Mouse (Mus musculus) kidney, embryonic 16.5 days (tissue): ENCODE data around the gene Akr1c19. TPM values are rescaled to one million over a fixed set of nuclear protein-coding genes. Genes with fewer than 3 reads are reported as not detected.
"Not testable (repeated sequence)": the region's sequence is repeated elsewhere in the genome, so short reads cannot be mapped to it uniquely, and the experiment has no call there.

ENCODE experiments used
- ATAC-seq: fragments of 200-750 bp; cut with Nextera tagmentation; 2 replicates; pipeline ENCODE4 v1.8.0; 2017; ENCODE audit warnings: moderate TSS enrichment; ENCODE audit not compliant: low FRiP score, low TSS enrichment
- H3K27ac ChIP-seq: fragments of 300-500 bp; sonication (generic); 2 replicates; pipeline ENCODE4 v1.5.1; 2014; ENCODE audit warnings: low read length
- H3K27me3 ChIP-seq: fragments of 300-500 bp; sonication (generic); 2 replicates; pipeline ENCODE4 v1.6.1; 2014; ENCODE audit warnings: low read length, control low read depth, mixed read lengths; ENCODE audit not compliant: insufficient read depth
- H3K36me3 ChIP-seq: fragments of 300-500 bp; sonication (generic); 2 replicates; pipeline ENCODE4 v1.6.1; 2014; ENCODE audit warnings: low read length, control low read depth, mixed read lengths; ENCODE audit not compliant: insufficient read depth
- H3K4me1 ChIP-seq: fragments of 300-500 bp; sonication (generic); 2 replicates; pipeline ENCODE4 v1.6.1; 2014; ENCODE audit warnings: low read length, control low read depth, mixed read lengths; ENCODE audit not compliant: insufficient read depth
- H3K4me2 ChIP-seq: fragments of 300-500 bp; sonication (generic); replicated peaks from 2 replicates; pipeline ENCODE4 v1.6.1; 2014; ENCODE audit warnings: low read depth, low read length
- H3K4me3 ChIP-seq: fragments of 300-500 bp; sonication (generic); 2 replicates; pipeline ENCODE4 v1.5.1; 2014; ENCODE audit warnings: mild to moderate bottlenecking, low read length
- H3K9ac ChIP-seq: fragments of 300-500 bp; sonication (generic); replicated peaks from 2 replicates; pipeline ENCODE4 v1.6.1; 2014; ENCODE audit warnings: low read length
- H3K9me3 ChIP-seq: fragments of 300-500 bp; sonication (generic); 2 replicates; pipeline ENCODE4 v1.6.1; 2016; ENCODE audit warnings: low read length, control low read depth
- WGBS: fragments of 180-500 bp; shearing (Covaris S2); extraction: QIAGEN DNeasy Blood & Tissue Kit; methylation state at CpG from one replicate; pipeline ENCODE4 v1.1.7; 2014; 5-methylcytosine and 5-hydroxymethylcytosine counted together
- polyA plus RNA-seq: library from polyadenylated mRNA; unstranded; fragments of >200 nt; fragmentation: Nextera tagmentation; extraction: Ambion mirVana; gene quantifications from 2 replicates; pipeline ENCODE4 v1.2.1, GENCODE M21; 2015

Gene Akr1c19
- polyA plus RNA-seq, 1 experiment from 2014 or later = 52.9 TPM

DNA sequence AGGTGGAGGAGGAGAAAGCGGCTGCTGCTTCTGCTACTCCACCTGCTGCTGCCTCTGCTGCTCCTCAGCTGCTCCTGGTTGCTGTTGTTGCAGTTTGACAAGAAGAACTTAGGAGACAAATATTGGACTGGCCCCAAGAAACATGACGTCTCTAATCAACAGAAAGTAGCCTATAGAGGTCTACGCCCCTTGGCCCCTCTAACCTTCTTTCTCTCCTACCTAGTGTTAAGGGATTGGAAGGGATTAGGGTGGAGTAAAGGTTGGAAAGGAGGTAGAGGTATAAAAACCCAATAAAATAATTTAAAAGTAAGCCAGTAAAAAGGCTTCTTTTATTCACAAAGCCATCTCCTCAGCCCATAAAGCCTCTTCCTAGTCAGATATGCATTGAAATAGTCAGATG is 36.1 kb downstream of the Akr1c19 start:
- ATAC-seq = no peak
- H3K4me1 ChIP-seq = no peaks in the 10 kb centered on the region
- whole genome bisulfite sequencing = 85% methylated on average over 3 of the region's 3 CpGs

GRCm38 (mm10) chr13:4265047-4265446 is 36.5 kb downstream of the Akr1c19 start:
- H3K4me3 ChIP-seq = no peak overlapping the region
- no peaks in the 10 kb centered on the region for H3K36me3 ChIP-seq
- H3K4me1 ChIP-seq = no peaks in the 10 kb centered on the region
- no peak for ATAC-seq
- H3K27me3 ChIP-seq = no peaks in the 10 kb centered on the region
- H3K4me2 ChIP-seq = no peak overlapping the region
- WGBS = 71% methylated on average over 2 of the region's 2 CpGs
- H3K9ac ChIP-seq = no peak overlapping the region
- no peak overlapping the region for H3K27ac ChIP-seq
- no peaks in the 10 kb centered on the region for H3K9me3 ChIP-seq

More for the DNA sequence above, 36.1 kb downstream of the Akr1c19 start:
- H3K27me3 ChIP-seq = no peaks in the 10 kb centered on the region
- H3K9ac ChIP-seq = no peak overlapping the region
- no peaks in the 10 kb centered on the region for H3K36me3 ChIP-seq
- H3K4me2 ChIP-seq = no peak overlapping the region
- no peak overlapping the region for H3K4me3 ChIP-seq
- no peak overlapping the region for H3K27ac ChIP-seq
- H3K9me3 ChIP-seq = no peaks in the 10 kb centered on the region

DNA sequence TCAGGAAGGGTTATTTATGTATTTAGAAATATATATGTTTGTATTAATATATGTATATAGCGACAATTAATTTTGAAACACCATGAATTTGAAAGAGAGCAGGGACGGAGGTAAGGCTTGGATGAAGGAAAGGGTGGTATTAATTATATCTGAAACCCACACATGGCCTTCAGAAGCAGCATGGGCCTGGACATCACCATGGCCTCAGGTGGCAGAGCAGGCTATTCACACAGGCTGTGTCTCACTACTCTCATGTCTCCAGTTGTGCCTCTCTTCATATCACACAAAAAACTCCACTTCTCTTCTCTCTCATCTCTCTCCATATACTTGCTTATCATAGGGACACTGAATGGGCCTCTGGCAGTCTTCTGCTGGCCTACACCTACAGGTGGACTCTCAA is 37.0 kb downstream of the Akr1c19 start:
- H3K27ac ChIP-seq, H3K36me3 ChIP-seq, H3K4me3 ChIP-seq, H3K27me3 ChIP-seq, ATAC-seq, H3K9ac ChIP-seq, H3K9me3 ChIP-seq, H3K4me2 ChIP-seq, H3K4me1 ChIP-seq: not testable (repeated sequence)
- WGBS = 92% methylated on average over 2 of the region's 2 CpGs

- Histone ChIP-seq H3K9ac (no peak overlapping the region), H3K4me1 (no peaks in the 10 kb centered on the region), H3K27me3 (no peaks in the 10 kb centered on the region), H3K4me2 (no peak overlapping the region), H3K27ac (no peak overlapping the region), H3K36me3 (no peaks in the 10 kb centered on the region), H3K9me3 (no peaks in the 10 kb centered on the region), H3K4me3 (no peak overlapping the region)
- ATAC-seq = no peak
Measured at GRCm38 (mm10) chr13:4270860-4271259, 42.4 kb downstream of the Akr1c19 start.

- 95% methylated on average over 2 of the region's 2 CpGs for WGBS
Measured at GRCm38 (mm10) chr13:4277526-4277925, 49.0 kb downstream of the Akr1c19 start.

DNA sequence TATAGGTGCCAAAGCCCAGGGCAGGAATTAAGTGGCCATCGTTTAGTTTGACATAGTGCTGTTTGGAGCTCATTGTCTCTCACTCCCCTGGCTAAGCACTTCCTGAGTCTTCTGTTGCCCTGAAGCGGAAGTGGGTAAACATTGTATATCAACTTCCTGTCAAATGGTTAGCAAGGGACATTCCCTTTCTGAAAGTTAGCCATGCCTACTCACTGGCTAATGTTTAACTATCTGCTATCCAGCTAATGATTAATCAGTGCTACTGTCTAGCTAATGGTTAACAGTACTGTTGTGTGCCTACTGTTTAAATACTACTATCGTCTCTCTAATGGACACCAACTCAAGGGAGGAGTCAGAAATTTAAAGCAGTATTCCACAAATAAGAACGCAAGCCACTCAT is 50.8 kb downstream of the Akr1c19 start, which contains the start of gene Akr1c12:
Gene Akr1c12 (minus strand): TSS at position 150 of the 400 bp plus-strand sequence.
- peak; percentile 51; the same call in 1 of the 2 replicates for ATAC-seq
- no peak within 1 kb of the TSS for H3K4me3 ChIP-seq
- no peaks in the 10 kb centered on the region for H3K4me1 ChIP-seq
- 35% methylated on average over 4 of the region's 4 CpGs for WGBS
- no peaks in the 10 kb centered on the region for H3K27me3 ChIP-seq
- H3K36me3 ChIP-seq = no peaks in the 10 kb centered on the region
- H3K27ac ChIP-seq = 0 out of 2 replicates have a peak within 1 kb of the TSS, but pooled peaks have one; percentile 34
- no peak within 1 kb of the TSS for H3K4me2 ChIP-seq
- H3K9me3 ChIP-seq = no peaks in the 10 kb centered on the region
- no peak within 1 kb of the TSS for H3K9ac ChIP-seq

More at GRCm38 (mm10) chr13:4277526-4277925, 49.0 kb downstream of the Akr1c19 start:
- Histone ChIP-seq H3K4me2 (no peak overlapping the region), H3K36me3 (no peaks in the 10 kb centered on the region), H3K27me3 (no peaks in the 10 kb centered on the region), H3K9me3 (no peaks in the 10 kb centered on the region), H3K27ac (no peak overlapping the region), H3K4me1 (no peaks in the 10 kb centered on the region), H3K9ac (no peak overlapping the region), H3K4me3 (no peak overlapping the region)
- ATAC-seq = no peak

GRCm38 (mm10) chr13:4281471-4282412 is 53.2 kb downstream of the Akr1c19 start:
- Histone ChIP-seq H3K9ac (no peak overlapping the region), H3K4me1 (no peaks in the 10 kb centered on the region), H3K36me3 (no peaks in the 10 kb centered on the region), H3K27ac (no peak overlapping the region), H3K4me2 (no peak overlapping the region), H3K27me3 (no peaks in the 10 kb centered on the region), H3K4me3 (no peak overlapping the region), H3K9me3 (no peaks in the 10 kb centered on the region)
- whole genome bisulfite sequencing = 36% methylated on average over 7 of the region's 7 CpGs
- ATAC-seq = peak; percentile 59; the same call in 1 of the 2 replicates

DNA sequence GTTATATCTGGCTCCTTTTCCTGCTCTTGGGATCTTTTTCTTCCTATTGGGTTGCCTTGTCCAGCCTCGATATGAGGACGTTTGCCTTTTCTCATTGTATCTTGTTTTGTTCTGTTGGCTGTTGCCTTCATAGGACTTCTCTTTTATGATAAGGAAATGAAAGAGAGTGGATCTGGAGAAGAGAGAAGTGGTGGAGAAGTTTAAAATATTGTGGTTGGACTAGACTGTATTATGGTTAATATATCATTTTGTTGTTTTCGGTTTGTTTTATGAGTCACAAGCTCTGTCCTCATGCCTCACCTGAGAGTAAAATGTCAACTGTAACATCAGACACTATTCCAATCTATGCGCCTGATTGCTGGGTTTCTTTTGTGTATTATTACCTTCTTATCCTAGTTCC is 68.5 kb downstream of the Akr1c19 start:
- Histone ChIP-seq H3K27ac (no peak overlapping the region), H3K4me3 (no peak overlapping the region), H3K4me2 (no peak overlapping the region), H3K27me3 (no peaks in the 10 kb centered on the region), H3K9me3 (no peaks in the 10 kb centered on the region), H3K36me3 (no peaks in the 10 kb centered on the region), H3K9ac (no peak overlapping the region), H3K4me1 (no peaks in the 10 kb centered on the region)
- ATAC-seq = no peak
- 93% methylated on average over 4 of the region's 4 CpGs for WGBS
